Mouse (Mus musculus) megakaryocyte, embryonic 14.5 days (primary cell): ENCODE measurements around the gene Ddx25. TPM values are rescaled to one million over a fixed set of nuclear protein-coding genes. Genes with fewer than 3 reads are reported as not detected.

Source experiments
- H3K27me3 ChIP-seq: replicated peaks from 2 replicates; pipeline ENCODE3; 2012; ENCODE audit warnings: inconsistent platforms
- H3K36me3 ChIP-seq: replicated peaks from 2 replicates; pipeline ENCODE3; 2012; ENCODE audit warnings: low read length, inconsistent platforms, mixed read lengths
- H3K4me1 ChIP-seq: 2 replicates; pipeline ENCODE4 v1.6.1; 2012; ENCODE audit warnings: inconsistent platforms
- H3K4me3 ChIP-seq: replicated peaks from 2 replicates; pipeline ENCODE3; 2012; ENCODE audit warnings: moderate library complexity, mild to moderate bottlenecking, inconsistent platforms
- H3K9me3 ChIP-seq: 2 replicates; pipeline ENCODE4 v1.6.1; 2012; ENCODE audit warnings: inconsistent platforms
- FLI1 ChIP-seq: IDR thresholded peaks from 2 replicates; pipeline ENCODE4 v1.6.1; 2012; ENCODE audit warnings: low read length, inconsistent platforms, mixed read lengths
- GATA1 ChIP-seq: IDR thresholded peaks from 3 replicates; pipeline ENCODE4 v1.6.1; 2012; ENCODE audit warnings: mixed read lengths, low read length, inconsistent platforms, borderline replicate concordance
- polyA plus RNA-seq: library from polyadenylated mRNA; stranded (reverse); fragments of >175 nt; gene quantifications from 2 replicates; pipeline ENCODE4 v1.2.3, GENCODE M21; 2012; ENCODE audit warnings: low replicate concordance; ENCODE audit not compliant: insufficient read depth

Gene Ddx25
- polyA plus RNA-seq, 1 experiment: not detected

DNA sequence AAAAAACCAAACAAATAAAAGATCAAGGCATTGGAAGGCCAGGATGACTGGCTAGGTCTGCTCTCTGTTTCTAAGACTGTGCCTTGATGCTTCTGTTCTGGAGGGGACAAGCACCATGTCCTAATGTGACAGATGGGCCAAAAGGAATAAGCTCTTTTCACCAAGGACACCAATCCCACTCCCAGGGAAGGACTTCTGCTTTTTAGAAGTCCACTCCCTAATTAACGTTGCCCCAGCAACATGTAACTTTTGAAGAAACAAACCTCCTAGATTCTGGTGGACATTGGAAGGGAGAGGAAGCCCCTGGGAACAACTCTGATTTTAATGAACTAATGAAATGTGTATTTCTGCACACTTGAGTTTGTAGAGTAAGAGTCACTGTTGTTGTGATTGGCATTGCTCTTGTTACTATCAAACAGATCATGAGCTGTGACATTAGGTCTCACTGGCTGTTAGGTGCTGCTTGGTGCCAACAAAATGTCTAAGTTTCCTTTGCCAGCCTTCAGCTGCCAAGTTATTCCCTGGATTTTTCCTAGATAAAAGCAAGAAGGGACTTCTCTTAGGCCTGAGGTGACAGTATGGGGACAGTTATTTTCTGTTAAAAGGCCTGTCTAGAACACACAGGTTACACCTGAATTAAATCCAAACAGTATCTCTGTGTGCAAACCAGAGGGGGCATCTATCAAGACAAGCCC lies 35.4 kb downstream of the Ddx25 start:
- Histone ChIP-seq H3K9me3 (no peaks in the 10 kb centered on the region), H3K4me3 (no peak overlapping the region), H3K27me3 (peaks cover 17% of the 10 kb centered on the region), H3K4me1 (no peaks in the 10 kb centered on the region), H3K36me3 (no peaks in the 10 kb centered on the region)
- no peak for TF ChIP-seq GATA1

DNA sequence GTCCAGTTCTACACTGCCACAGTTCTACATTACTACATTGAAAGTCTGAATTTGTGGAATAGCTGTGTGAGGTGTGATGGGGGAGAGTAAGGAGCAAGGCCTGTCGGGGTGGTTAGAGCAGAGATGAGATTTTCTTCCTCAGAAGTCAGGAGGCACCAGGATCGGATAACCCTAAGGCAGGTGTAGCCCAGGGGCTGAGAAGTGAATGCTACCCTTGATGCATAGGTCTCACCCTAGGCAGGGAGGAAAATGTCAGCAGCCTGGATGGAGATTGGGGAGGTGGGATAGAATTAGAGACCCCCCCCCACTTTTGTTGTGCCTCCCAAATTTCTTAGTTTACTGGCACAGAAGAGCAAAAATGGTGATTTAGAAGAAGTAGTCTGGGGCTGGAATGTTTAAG lies 36.1 kb downstream of the Ddx25 start:
- Histone ChIP-seq H3K36me3 (no peaks in the 10 kb centered on the region), H3K4me1 (no peaks in the 10 kb centered on the region), H3K4me3 (no peak overlapping the region), H3K9me3 (no peaks in the 10 kb centered on the region), H3K27me3 (peaks cover 17% of the 10 kb centered on the region)
- TF ChIP-seq GATA1 (no peak), FLI1 (no peak)

DNA sequence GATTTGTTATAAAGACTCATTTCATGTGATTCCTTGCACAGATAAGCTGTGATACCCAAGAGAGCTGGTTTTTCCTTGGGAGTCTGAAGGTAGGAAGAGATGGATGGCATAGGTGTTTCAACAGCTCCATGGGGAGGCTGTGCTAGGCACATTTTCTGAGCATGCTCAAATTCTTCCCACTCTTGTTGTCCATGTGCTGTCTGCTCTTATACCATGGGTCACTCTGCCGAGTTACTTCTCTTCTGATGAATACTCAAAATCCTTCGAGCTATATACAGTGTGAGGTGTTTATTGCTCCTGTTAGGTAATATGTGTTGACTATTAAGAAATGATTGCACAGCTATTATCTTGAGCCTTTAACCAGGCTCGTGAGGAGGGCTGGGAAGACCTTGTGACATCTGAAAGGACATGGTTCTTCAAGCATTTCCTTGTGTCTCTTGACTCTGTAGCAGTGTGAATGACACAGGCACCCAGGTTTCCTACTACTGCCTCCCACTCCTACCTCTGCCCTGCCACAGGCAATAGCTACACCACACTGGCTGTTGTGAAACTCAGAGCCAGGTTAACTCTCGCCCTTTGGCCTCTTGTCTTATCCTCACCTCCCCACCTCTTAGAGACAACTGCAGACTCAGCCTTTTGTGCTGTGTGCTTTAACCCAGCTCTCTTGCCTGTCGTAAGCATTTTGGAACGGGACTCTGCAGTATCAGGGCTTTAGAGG lies 37.5 kb downstream of the Ddx25 start:
- Histone ChIP-seq H3K27me3 (peaks cover 17% of the 10 kb centered on the region), H3K36me3 (no peaks in the 10 kb centered on the region), H3K4me3 (no peak overlapping the region), H3K4me1 (no peaks in the 10 kb centered on the region), H3K9me3 (no peaks in the 10 kb centered on the region)
- TF ChIP-seq FLI1 (no peak), GATA1 (no peak)

DNA sequence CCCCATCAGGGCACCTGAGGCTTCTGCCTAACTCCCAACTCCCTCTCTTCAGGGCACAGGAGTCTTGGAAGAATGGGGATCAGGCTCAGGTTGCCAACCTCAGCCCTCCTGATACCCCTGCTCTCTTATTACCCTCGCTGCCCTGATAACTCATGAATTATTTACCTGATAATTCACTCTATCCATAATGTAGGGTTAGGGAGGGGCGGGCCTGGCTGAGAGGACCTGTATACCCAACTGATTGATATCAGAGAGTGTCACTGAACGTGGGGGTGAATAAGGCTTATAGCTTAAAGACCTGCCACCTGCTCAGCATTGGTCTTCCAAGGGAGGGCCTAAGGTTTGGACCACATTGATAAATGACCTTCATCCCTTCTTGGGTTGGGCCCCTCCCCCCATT lies 40.2 kb downstream of the Ddx25 start, which contains the start of gene Gm1113:
Gene Gm1113 (minus strand): TSS at position 101 of the 400 bp plus-strand sequence.
- peaks cover 27% of the 10 kb centered on the region for H3K27me3 ChIP-seq
- no peak within 1 kb of the TSS for H3K4me3 ChIP-seq
- TF ChIP-seq GATA1 (no peak), FLI1 (no peak)
- H3K9me3 ChIP-seq: no peaks in the 10 kb centered on the region
- no peaks in the 10 kb centered on the region for H3K4me1 ChIP-seq
- no peaks in the 10 kb centered on the region for H3K36me3 ChIP-seq

DNA sequence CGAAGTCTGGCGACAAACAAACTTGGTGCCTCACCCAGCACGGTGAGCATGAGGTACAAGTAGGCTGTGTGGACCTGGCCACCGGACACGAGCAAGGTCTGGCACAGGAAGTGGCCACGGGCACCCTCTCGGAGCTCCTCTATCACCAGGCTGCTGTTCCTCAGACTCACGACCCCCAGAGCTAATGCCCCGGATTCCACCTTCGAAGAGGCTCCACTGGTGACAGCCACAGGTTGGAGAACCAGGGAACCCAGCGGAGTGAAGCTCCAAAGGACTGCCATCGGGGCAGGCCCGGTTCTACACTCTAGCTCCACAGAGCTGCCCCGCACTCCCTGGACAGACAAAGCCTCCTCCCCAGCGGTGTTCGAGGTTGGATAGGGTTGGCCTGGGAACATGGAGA lies 41.6 kb downstream of the Ddx25 start:
- TF ChIP-seq FLI1 (no peak), GATA1 (no peak)
- no peaks in the 10 kb centered on the region for H3K4me1 ChIP-seq
- H3K27me3 ChIP-seq: peaks cover 24% of the 10 kb centered on the region
- no peak overlapping the region for H3K4me3 ChIP-seq
- no peaks in the 10 kb centered on the region for H3K9me3 ChIP-seq
- no peaks in the 10 kb centered on the region for H3K36me3 ChIP-seq

DNA sequence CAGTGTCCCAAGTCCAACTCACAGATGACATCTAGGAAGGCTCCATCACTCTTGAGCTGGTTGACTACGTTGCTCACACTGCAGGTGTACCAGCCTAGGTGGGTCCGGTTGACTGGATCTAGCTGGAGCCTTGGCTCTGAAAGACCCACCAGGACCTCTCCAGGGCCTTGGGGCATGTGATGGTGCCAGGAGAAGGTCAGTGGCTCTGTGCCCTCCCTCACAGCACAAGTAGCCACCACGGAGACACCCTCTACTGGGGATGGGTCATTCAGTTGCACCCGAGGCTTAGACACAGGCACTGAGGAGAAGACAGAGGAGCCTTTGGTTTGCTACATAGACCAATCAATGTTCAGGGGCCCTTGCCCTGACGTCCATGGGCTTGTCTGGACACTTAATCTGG lies 42.1 kb downstream of the Ddx25 start:
- Histone ChIP-seq H3K4me3 (no peak overlapping the region), H3K9me3 (no peaks in the 10 kb centered on the region), H3K27me3 (peaks cover 26% of the 10 kb centered on the region), H3K36me3 (no peaks in the 10 kb centered on the region), H3K4me1 (no peaks in the 10 kb centered on the region)
- TF ChIP-seq FLI1 (no peak), GATA1 (no peak)

DNA sequence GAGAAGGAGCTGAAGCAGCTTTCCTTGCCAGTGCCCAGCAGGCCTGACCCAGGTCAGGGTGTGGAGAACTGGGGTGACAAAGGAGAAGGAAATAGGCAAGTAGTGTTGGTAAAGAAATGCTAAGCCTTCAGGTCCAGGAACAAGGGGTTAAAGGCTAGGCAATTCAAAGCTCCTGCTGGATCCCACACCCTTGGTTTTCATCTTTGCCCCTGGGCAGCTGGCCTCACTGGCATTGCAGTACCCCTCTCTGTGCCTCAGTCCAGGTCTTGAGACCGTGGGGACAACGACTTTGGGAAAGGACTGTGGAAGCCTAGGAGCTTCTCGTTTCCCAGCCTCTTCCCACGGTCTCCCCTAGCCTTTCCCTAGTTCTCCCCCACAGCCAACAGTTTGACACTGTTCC lies 44.4 kb downstream of the Ddx25 start:
- TF ChIP-seq FLI1 (no peak), GATA1 (no peak)
- H3K4me3 ChIP-seq: no peak overlapping the region
- H3K4me1 ChIP-seq: no peaks in the 10 kb centered on the region
- H3K9me3 ChIP-seq: no peaks in the 10 kb centered on the region
- no peaks in the 10 kb centered on the region for H3K36me3 ChIP-seq
- H3K27me3 ChIP-seq: peaks cover 35% of the 10 kb centered on the region

DNA sequence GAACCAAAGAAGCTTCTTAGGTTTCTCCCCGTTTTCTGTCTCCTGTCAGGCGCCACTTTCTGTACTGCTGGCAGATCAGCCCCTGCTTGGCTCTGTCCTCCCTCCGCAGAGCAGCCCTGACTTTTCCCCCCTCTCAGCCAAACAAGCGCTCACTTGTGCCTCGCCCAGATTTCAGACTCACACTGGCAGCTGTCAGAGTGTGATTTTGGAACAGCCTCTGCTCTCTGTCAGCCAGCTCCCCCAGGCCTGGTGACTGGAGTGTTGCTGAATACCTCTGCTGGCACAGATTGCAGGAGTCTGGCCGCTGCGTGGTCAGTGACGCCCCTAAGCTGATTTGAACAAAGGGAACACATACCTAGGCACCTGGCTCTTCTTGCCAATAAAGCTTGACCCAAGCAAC lies 50.1 kb downstream of the Ddx25 start:
- Histone ChIP-seq H3K4me3 (no peak overlapping the region), H3K4me1 (no peaks in the 10 kb centered on the region), H3K36me3 (no peaks in the 10 kb centered on the region), H3K27me3 (peaks cover 21% of the 10 kb centered on the region), H3K9me3 (no peaks in the 10 kb centered on the region)
- TF ChIP-seq GATA1 (no peak), FLI1 (no peak)

DNA sequence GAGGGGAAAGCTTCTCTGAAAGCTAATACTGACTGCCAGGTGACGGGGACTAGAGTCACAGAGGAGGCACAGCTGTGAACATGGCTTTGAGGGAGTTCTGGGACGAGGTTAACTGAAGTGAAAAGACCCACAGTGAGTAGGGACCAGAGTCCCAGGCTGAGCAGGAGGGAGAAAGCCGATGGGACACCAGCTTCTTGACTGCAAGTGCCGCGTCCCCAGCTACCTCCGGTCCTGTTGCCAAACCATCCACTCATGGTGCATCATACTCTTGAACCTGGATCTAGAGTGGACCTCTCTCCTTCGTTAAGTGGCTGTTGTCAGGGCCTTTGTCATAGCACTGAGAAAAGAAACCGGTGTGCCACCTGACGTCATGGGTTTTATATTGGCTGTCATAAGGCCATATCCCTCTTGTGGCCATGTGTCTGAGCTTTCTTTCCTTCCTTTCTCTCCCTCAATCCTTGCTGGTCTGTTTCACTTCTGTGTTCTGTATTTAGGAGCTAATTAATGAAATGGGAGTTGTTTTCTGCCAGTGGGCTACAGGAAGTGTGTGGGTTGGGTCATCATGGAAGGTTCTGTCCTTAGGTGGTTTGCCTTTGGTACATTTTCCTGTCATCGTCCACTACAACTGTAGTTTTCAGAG lies 55.8 kb downstream of the Ddx25 start:
- Histone ChIP-seq H3K4me3 (no peak overlapping the region), H3K36me3 (no peaks in the 10 kb centered on the region), H3K27me3 (no peaks in the 10 kb centered on the region), H3K9me3 (peaks cover 5% of the 10 kb centered on the region), H3K4me1 (no peaks in the 10 kb centered on the region)
- TF ChIP-seq GATA1 (no peak), FLI1 (no peak)

DNA sequence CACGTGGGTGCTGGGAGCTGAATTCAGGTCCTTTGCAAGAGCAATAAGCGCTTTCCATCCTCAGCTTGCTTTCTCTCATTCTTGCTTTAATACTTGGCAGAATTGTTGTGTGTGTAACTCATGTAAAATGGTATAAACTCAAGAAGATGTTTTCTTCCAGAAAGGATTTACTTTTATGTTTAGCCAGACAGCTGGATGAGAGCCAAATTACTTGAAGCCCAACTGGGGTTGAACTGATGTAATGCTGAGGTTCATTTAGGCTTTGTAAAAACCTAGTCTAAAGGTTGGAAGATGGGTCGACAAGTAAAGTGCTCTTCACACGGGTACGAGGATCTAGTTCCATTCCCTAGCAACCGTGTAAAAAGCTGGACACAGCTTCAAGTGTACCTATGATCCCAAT lies 58.4 kb downstream of the Ddx25 start:
- H3K36me3 ChIP-seq: no peaks in the 10 kb centered on the region
- H3K4me3 ChIP-seq: no peak overlapping the region
- H3K27me3 ChIP-seq: no peaks in the 10 kb centered on the region
- peaks cover 5% of the 10 kb centered on the region for H3K9me3 ChIP-seq
- no peak for TF ChIP-seq FLI1
- no peak for TF ChIP-seq GATA1
- no peaks in the 10 kb centered on the region for H3K4me1 ChIP-seq
